Mouse (Mus musculus): ENCODE measurements at regions not wholly inside any gene's neighbourhood (a gene's known extent, or its start where the extent isn't known, plus 50 kb on each side); places are given as distances from the start of the nearest gene placed in this dataset.
A peak's percentile ranks its signal among the peaks of the same experiment; 100 is the strongest.
"Not testable (repeated sequence)": the region's sequence is repeated elsewhere in the genome, so short reads cannot be mapped to it uniquely, and the experiment has no call there.

DNA sequence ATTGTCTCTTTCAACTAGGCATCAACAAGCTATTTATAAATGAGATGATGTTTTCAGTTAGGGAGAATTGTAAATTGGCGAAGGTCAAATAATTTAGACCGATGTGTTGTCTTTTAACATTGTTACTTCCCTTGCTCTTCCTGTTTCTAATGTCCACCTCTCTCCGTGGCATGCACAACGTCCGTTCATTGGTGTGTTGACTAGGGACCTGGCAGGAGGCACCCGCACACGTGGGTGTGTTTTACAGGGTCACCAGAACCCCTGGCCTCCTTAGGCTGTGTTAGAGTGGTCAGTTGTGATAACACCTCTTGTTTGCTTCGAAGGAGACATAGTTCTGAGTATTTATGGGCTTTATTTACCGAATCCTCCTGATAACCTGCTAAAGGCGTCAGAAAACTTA, 222.8 kb downstream of the Brms1l start:
- DNase-seq = no peak

DNA sequence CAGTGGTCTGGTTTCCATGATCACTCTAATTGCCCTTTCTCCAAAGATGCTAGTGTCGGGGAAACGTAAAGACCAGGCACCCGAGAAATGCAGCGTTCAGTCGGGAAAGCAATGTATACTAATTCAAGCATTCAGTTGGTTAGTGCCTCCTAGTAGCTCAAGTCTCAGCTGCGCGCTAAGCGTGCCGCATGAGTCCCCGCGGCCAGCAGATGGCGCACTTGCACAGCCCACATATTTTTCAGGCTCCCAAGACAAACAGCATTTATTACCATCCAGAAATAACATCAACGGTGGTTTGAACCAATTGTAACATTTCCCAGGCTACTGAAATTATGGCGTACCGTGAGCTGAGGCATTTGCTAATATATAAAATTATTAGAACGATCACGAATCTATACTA, 222.3 kb downstream of the Brms1l start:
- DNase-seq = peak; percentile 78

DNA sequence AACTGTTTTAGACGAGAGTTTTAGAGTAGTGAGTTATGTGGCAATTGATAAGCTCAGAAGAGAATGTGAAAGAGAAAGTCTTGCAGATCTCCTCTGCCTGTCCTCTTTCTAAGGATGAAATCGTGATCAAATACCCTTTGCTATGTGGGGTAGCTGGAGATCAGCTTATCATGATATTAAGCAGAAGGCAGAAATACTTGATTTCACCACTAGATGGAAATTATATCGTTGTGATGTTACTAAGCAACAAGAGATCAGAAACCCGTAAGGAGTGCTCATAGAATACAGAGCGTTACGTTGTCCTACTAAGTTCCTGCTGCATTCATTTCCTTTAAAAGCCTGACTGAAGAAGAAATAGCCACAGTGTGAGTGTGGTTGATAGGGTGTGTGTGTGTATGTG, 219.3 kb downstream of the Brms1l start:
- DNase-seq = no peak

DNA sequence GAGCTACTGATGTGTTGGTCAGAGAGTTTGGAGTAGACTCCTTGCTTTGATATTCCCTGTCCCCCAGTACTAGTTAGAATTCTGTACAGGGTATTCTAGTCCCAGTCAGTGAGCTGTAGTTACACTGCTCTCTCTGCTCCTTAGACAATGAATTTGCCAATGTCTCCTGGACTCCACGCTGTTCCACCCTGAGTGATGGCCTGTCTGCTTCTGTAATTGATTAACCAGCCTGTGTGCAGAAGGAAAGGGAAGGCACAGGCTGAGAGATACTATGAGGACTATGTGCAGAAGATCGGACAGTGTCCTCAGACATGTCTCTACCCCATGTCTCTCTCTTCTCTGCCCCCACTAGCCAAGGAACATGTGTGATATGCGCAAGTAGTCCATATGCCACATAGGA, 209.9 kb downstream of the Brms1l start:
- no peak for DNase-seq

DNA sequence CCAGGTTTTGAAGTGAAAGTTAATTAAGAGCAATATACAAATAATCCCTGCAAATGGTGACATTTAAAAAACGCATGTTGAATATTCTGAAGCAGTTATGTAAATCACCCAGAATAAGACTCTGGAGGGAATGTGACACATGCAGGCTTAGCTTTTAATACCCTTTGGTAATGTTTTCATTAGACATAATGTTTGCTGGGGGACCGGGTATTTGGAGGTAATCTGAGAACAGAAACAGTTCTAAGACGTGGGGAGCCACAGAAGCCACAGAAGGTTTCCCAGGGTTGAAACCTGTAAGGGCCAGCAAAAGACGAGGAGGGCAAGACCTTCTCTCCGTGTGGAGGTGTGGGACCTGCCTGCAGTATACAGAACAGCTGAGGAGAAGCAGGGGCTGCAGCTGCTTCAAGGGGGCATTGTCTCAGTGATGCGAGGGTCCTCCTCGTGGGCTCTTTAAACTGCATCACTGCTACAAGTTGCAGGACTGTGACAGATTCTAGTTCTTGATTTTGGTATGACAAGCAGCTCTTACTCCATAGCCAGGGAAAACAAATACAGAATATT, 184.9 kb downstream of the Brms1l start:
- DNase-seq = no peak

DNA sequence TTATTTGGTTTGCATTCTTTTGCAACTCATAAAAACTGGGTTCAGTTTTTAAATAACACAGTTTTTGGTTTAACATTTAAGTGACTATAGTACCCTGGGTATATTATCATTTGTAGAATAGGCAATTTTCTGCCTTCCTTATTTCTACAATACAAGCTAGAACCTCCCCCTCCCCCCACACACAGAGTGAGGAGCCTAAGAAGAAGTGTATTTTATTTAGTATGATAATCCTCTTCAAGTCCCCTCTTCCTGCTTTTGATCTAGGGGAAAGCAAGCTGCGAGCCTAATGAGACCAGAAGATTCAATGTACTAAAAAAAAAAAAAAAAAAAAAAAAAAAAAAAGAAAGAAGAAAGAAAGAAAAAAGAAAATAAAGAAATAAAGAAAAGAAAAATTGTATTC, 184.4 kb downstream of the Brms1l start:
- DNase-seq = no peak

DNA sequence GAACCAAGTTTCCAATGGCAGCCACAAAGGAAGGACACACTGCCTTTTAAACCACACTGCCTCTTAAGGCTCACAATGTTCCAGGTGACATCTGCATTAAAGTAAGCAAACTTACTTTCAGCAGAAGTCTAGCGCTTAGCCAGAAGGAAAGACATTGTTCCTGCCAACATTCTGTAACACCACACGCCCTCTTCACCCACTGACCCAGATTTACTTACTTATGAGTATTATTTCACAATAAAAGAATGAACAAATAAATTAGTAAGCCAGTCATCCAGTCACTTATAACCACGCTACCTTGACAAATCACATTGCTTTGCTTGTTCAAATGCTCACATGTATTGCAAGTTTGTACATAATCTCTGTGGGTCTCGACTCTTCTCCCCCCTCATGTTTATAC, 173.9 kb downstream of the Brms1l start:
- no peak for DNase-seq

DNA sequence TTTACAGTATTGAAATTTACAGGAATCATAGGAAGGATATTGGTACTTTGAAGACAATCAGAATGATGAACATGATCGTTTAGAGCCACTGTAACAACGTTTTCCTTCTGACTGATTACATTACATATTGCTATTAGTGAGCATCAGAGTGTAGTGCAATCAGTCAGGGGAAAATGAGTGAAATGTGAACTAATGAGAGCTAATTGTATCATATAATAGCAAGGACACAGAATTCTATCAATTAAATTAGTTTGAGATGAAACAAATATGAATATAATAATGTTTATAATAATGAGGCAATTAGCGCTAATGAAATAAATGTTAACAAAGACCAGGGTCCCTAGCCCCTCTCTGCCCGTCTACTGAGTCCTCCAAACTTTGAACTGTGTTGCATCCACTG, 169.7 kb downstream of the Brms1l start:
- DNase-seq = no peak

DNA sequence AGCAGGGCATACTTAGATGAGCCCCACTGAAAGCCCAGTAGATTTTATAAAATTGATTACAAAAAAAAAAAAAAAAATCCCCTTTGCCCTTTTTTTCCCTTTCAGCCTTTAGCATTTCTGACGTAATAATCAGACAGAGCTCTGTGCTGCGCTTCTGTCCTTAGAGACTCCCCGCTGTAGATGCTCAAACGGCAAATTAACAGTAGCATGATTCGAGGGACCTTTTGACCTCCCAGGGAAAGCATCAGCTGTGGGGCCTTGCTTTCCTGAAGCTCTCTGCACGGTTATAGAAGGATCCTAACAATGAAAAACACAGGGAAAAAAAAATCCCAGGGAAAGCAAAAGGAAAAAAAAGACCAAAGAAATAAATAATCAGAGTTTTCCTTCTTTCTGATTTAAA, 169.2 kb downstream of the Brms1l start:
- DNase-seq = no peak

DNA sequence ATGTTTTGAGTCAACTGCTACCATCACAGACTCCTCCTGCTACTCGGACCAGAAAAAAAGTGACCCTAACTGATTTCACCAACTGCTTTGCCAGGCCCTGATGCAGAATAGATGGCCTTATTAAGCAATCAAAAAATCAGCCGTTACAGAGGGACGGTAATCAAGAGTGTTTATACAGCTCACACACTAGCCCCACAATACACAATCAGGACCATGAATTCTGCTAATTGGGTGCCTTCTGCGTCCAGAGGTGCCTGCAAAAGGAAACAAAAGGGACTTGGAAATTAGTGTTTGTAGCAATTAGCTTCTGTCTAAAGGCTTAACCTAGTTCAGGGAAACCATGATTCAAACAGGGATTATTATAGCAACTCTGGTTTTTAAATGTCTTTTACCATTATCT, 168.4 kb downstream of the Brms1l start:
- DNase-seq = no peak

DNA sequence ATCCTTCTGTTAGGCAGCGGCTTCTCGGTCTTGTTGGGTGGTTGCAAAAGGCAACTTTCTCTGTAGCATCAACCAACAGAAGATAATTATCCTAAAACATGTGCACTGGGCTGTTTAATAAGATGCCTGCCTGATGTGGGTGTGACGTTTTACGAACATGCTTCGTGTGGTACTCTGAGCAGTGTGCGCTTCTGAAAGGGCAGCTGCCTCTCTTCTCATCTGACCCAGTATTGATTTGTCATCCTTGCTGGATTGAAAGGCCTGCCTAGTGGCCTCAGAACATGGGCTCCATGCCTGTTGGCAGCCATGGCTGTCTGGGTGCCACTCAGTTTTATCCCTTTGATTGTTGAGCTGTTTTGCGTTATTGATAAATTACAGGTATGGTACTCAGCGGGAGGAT, 167.4 kb downstream of the Brms1l start:
- no peak for DNase-seq

DNA sequence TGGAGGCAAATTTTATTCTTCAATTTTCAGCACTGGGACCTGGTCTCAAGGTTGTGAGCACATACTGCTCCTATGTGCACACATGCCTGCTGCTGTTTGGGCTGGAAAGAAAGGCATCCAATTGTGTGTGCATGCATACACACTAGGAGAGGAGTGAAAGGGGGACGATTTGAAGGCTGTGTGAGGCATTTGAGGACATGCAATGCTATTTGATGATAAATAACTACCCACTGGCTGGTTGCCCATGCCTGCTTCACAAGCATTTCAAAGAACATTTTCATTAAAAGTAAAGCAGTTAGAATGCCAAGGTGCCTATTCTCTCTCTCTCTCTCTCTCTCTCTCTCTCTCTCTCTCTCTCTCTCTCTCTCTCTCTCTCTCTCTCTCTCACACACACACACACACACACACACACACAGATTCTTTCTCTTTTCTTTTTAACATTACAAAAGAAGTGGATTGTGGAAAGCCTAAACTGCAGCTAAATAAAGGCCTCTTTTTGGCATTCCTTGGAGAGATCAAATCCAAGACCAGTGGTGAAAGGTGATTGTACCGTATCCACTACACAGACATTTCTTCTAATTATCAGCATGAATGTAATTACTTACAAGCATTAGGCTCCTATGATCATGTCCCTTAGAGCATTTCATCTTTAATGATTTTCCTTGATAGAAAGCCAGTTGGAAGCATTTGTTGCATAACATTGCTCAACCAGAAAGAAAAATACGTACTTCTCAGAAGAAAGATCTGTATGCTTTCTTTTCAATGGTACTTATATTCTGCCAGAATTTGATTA, 160.7 kb downstream of the Brms1l start:
- peak; percentile 1 for DNase-seq

DNA sequence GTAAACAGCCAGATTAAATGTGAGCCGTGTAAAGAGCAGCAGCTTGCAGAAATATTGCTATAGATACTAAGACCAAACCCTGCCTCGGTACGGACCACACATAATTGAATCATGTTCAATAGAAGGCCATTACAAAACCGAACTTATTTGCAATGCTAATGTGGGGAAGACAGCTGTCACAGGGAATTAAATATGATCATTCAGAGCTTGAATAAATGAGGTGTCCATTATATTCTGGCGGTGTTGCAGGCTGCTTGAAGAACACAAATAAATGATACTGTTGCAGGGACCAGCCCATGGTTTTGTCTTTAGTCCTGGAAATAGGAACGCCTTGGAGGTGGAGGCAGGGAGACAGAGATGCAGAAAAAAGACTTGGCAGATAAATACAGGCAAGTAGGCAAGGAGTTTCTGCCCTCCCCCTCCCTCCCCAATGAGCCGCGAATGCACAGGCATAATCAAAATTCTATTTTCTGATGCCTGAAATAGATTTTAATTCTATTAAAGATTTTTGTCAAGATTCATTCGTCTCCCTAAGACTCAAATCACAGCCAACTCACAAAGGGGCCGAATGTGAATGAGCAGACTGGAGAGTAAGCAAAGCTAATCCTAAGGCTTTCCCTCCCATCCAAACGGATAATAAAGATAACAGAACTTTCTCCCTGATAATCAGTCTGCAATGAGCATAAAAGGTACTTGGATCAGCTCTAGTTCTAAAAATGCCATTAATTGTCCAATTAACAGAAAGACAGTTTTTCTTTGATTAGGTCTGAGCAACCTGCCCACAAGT, 147.6 kb downstream of the Brms1l start:
- DNase-seq = no peak

DNA sequence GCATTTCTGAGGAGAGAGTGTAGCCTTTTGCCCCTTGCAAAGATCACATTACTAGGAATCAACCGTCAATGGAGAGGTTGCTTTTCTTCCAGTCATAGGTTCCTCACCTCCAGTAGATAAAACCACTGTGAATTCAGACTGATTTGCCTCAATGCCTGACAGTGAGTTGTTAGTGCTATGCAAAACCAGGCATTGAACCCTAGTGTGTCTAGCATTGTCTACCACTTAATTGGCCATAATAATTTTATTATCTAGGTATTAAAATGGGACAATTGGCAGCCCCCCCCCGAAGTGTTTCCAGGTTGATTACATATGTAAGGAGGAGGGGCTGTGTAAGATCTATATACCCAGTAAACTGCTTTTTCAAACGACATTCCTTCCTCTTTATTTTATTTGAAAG, 147.0 kb downstream of the Brms1l start:
- DNase-seq = no peak

DNA sequence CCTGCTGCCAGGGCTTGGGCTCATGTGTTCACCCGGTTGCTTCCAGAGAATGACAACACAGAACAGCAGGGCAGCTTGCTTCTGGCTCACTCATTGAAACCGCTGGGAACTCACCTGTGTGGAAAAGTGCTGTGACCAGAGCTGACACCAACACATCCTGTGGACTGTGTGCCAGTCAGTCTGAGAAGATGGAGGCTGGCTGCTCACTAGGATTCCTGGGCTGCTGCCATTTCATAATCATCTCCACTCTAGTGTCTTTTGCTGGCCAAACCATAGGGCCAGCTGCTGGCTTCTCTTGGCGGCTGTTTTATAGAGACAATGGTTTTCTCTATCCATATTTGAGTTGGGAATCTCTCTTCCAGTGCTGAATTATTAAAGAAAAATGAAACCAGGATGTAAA, 138.1 kb downstream of the Brms1l start:
- DNase-seq = no peak

DNA sequence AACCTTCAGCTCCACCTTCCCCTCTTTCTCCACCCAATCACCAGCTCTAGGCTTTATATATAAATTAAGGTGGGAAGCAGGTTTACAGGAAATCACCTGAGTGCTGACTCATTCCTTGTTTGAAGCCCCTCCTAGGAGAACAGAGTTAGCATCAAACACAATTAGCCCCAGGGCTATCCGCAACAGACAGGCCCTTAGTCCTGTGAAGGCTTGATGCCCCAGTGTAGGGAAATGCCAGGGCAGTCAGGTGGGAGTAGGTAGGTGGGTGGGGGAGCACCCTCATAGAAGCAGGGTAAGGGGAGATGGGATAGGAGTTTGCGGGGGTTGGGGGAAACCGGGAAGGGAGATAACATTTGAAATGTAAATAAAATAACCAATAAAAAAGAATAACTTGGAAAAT, 123.2 kb downstream of the Brms1l start:
- not testable (repeated sequence) for DNase-seq

DNA sequence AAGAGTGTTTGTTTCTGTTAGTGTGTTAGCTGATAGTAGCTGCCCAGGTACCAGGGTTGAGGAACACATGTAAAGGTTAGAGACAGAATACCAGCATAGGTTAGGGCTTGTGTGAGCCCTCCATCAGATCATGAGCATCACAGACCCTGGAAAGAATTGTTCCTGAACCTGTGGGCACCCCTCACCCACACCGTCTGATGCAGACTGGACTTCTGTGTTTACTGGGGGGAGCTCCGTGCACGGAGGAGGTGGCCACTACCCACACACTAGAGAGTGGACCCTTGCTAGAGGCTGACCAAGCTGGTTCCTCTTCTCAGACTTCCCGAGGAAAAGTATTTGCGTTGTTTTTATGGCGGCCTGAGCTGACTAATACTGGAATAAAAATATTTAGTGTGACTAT, 104.4 kb downstream of the Brms1l start:
- DNase-seq = no peak

DNA sequence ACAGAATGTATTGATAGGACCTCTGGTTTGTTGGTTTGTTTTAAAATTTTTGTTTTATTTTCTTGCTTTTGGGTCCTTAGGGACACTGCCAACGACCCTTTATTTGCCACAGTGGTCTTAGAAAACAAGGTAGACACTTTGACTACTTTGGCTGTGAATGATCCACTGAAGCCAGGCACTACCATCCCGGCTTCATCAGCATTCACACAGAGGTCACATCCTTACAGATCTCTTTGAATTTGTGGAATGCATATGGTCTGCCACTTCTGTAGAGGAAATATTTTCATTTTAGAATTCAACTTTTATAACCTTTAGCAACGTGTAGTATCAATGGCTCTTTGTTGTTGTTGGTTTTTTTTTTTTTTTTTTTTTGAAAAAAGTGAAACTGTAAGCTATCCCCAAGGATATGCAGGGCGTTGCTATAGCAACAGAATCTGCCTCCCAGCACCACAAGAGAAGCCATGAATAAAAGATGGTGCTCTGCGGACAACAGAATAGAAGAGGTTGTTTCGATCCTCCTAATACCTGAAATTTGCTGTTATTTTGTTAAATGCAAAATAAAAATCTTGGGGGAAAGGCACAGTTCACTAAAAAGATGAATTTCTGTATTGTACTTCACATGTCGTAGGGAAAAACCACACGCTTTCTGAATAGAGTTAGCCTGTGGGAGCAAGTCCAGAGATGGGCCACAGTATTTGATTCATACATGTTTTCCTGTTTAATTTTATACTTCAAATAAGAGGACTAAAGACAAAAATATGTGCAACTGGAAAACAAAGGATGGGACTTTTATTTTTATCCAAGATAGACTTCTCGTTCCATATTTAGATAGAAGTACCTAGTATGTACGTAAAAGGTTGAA, 103.4 kb downstream of the Brms1l start:
- no peak for DNase-seq

DNA sequence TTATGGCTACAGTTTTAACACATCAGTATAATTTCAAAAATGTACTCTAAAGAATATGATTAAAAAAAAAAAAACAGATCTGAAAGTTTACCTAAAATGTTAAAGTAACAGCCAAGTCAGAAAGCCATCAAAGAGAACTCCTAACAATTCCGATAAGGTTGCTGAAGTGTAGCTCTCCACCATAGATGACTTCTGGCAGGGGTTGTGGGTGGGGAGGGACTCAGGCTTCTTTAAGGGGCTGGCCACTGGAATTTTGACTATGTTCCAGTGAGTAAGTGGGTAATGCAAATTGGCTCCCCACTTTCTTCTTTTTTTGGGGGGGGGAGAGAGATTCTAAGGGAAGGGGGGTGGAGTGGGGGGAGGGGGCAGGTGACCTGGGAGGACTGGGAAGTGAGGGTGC, 98.0 kb downstream of the Brms1l start:
- DNase-seq = no peak

DNA sequence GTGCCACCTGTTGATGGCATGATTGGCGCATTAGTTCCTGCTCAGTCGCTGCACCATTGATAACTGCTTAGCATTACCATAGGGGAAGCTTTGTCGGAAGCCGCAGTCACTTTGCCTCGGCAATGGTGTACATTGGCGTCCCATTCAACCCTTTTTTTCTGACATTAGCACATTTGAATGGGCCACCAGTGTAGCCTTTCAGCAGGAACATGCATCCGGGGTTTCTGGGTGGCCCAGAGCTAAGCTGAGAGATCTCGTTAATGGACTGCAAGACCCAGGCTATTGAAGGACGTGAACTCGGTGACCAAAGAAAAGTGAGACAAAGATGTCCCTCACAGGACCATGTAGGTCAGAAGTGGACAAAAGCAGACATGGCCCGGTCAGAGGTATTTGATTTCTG, 97.3 kb downstream of the Brms1l start:
- DNase-seq = no peak

DNA sequence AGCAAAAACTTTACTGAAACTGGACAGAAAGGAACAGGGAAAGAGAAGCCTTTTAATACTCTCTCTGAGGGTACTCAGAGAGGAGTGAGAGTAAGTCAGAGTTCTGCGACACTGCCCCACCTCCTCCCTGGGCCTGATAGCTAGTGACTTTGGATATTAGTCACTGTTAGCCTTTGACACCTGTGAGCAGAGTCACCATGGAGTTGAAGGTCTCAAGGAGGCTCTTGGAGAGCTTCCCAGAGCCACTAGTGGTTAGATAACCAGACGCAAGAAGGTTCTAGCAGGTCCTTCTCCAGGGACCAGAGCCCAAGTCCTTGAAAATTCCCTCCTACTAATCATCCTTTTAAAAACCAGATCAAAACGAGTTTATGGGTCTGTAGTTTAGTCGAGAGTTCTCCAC, 94.3 kb downstream of the Brms1l start:
- DNase-seq = no peak

DNA sequence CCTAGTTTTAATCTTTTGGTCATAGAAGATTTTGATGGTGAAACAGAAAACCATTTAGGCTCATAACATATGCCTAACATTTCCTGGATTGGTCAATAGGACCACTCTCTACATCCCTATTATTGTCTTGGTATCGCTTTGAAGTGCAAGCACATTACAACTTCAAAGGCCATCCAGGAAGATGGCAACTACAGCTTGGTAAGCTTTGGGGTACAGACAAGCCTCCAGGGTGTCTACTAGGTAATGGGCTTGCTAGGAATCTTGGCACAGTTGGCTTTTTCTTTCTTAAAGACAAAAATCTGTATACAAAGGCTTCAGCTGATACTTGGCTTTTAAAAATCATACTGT, 90.8 kb downstream of the Brms1l start:
- no peak for DNase-seq

DNA sequence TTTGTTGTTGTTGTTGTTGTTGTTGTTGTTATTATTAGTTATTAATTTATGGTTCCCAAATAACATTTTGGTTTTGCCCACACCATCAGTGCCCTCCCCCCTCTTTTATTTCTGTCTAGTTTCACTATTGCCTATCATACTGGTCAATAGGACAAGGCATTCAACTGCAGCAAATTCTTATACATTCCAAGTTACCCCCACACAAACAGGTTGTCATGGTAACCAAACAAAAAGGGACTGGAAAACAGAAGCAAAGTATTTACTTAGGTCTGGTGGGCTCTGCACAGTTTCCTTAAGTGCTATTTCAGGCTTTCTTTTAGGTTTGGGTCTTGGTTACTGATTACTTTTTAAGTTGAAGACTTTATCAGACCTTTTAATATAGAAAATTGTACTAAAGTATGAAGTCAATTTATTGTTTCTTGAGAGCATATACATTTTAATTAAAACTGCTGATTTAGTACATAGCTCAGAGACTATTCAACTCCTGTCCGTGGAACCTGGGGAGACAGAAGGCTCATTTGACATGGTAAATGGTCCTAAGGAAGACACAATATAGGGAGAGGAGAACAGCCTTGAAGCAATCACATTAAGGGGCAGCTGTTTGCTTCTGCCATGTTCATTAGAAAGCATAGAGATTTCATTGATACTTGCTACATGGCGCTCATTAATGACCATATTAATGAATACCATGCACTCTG, 90.3 kb downstream of the Brms1l start:
- no peak for DNase-seq

Data from kidney, postnatal 14 days (tissue).